Mouse (Mus musculus) ES-Bruce4 (cell line): ENCODE results near the gene Gm20816. TPM values are rescaled to one million over a fixed set of nuclear protein-coding genes. Genes with fewer than 3 reads are reported as not detected.
"Not testable (repeated sequence)": the region's sequence is repeated elsewhere in the genome, so short reads cannot be mapped to it uniquely, and the experiment has no call there.

Source experiments
- H3K27ac ChIP-seq: 2 replicates; pipeline ENCODE4 v1.5.1; 2012; ENCODE audit warnings: low read length, inconsistent platforms; ENCODE audit not compliant: insufficient read depth
- H3K27me3 ChIP-seq: 2 replicates; pipeline ENCODE4 v1.6.1; 2012; ENCODE audit warnings: mild to moderate bottlenecking, low read length, inconsistent platforms; ENCODE audit not compliant: control insufficient read depth, poor library complexity, insufficient read depth, severe bottlenecking
- H3K36me3 ChIP-seq: 2 replicates; pipeline ENCODE4 v1.6.1; 2012; ENCODE audit warnings: inconsistent platforms, mild to moderate bottlenecking, low read length, moderate library complexity; ENCODE audit not compliant: control insufficient read depth, poor library complexity, insufficient read depth, severe bottlenecking
- H3K4me1 ChIP-seq: one replicate; pipeline ENCODE4 v1.8.1; 2011; ENCODE audit warnings: low read length; ENCODE audit not compliant: control insufficient read depth, insufficient read depth
- H3K4me3 ChIP-seq: 2 replicates; pipeline ENCODE4 v1.5.1; 2011; ENCODE audit warnings: low read depth, mild to moderate bottlenecking, low read length
- H3K9ac ChIP-seq: 2 replicates; pipeline ENCODE4 v1.6.1; 2012; ENCODE audit warnings: low read depth, mild to moderate bottlenecking, inconsistent platforms; ENCODE audit not compliant: poor library complexity, severe bottlenecking
- H3K9me3 ChIP-seq: replicated peaks from 2 replicates; pipeline ENCODE4 v1.6.1; 2012; ENCODE audit warnings: mild to moderate bottlenecking, low read length, inconsistent platforms; ENCODE audit not compliant: control insufficient read depth, poor library complexity, insufficient read depth, severe bottlenecking
- polyA plus RNA-seq: library from polyadenylated mRNA; stranded (reverse); fragments of >200 nt; gene quantifications from 2 replicates; pipeline ENCODE4 v1.2.4, GENCODE M21; 2011; ENCODE audit warnings: low read depth; ENCODE audit not compliant: missing spikeins, insufficient read depth, insufficient read length

Gene Gm20816
- polyA plus RNA-seq, result not detected in 2 replicates

DNA sequence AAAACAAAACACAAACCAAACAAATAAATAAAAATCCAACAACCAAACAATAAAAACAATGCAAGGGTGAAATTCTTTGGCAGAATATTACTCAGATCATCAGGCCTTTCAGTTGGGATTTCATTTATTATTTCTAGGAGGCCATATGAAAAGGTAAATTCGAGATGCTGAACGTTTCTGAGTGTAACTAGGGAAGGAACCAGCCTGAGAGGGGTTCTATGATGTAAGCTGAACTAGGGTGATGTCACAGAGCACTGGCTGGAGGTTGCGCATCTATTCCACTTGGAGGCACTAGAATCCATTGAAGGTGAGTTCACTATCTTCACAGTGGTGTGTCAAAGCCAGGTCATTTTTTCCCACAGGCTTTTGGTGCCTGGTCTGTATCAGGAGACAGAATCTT lies at the start of gene Gm20816:
Gene Gm20816, plus strand, starts transcription at position 301 of the 400 bp plus-strand sequence.
- H3K27me3 ChIP-seq, H3K4me1 ChIP-seq, H3K4me3 ChIP-seq, H3K27ac ChIP-seq, H3K9ac ChIP-seq, H3K9me3 ChIP-seq, H3K36me3 ChIP-seq: not testable (repeated sequence)

Other genes starting within 250 kb of the Gm20816 start
- gene Gm20937, start 243.1 kb upstream of the Gm20816 start, polyA plus RNA-seq, result not detected in 2 replicates